Mouse (Mus musculus) spleen, adult 12 weeks (tissue): ENCODE data around the gene Ttll5.

Experiments used
- DNase-seq: peaks from one replicate; pipeline ENCODE4 v3.0.0; 2022; ENCODE audit warnings: low spot score

Ttll5 gene

DNA sequence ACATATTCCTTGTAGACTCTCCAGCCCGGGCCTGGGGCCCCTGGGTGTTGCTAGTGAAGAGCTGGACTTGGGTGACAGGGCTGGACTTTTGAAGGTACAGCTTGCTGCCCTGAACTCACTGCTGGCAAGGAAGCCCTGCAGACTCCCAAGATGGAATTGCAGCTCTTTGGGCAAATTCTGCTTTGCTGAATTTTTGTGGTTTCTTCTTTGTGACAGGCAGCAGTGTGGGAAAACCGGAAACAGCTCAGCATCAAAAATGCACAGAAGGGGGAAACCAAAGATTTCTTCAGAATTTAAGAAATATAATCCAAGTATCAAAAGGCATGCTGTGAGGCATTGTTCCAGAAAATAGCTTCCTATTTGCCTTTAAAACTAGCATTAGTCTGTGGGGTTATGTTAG, 189.7 kb downstream of the Ttll5 start:
- no peak for DNase-seq

DNA sequence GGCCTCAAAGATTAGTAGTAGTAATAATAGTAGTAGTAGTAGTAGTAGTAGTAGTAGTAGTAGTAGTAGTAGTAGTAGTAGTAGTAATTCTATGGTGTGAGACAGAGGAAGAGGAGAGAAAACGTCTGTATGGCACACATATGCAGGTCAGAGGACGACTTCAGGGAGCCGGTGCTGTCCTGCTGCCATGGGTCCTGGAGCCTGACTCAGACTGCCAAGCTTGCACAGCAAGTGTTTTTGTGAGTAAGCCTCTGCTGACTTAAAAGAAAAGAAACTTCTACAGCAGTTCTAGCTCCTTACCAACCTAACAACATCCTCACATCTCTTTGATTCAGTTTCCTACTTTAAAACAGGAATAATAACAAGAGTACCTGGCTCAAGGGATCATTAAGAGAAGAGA, 190.2 kb downstream of the Ttll5 start:
- DNase-seq, result no peak

DNA sequence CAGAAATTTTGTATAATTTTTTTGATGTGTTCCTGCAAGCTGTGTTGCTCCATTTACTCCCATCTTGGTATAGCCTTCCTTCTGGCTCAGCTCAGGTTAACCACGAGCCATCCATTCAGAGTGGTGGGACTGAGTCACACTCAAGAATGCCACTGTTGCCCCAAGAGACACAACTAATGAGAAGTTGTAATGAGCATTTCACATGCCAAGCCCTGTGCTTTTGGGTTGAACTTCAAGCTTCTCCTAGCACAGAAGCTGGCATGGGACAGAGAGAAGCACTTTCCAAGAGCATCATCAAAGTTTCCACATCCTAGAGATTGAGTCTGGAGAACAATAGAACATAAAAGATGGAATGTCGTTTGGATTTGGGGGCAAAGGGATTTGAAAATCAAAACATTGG, 190.7 kb downstream of the Ttll5 start:
- no peak for DNase-seq

DNA sequence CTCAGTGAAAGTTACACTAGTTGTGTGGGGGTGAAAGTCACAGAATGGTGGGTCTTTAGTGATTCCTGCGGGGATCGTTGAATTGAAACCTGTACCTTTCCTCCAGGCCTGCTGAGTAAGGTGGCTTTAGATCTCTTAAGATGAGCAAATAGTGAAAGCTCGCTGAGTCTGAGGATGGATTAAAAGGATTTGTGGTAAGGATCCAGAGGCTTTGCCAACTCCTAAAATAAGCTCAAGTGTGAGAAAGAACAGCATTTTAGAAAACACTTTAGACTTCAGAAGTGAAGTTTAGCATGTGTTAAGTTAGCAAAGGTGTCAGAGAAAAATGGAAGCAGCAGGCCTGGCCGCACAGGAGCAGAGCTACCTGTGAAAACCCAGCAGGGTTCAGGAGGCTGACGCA, 192.9 kb downstream of the Ttll5 start:
- no peak for DNase-seq

DNA sequence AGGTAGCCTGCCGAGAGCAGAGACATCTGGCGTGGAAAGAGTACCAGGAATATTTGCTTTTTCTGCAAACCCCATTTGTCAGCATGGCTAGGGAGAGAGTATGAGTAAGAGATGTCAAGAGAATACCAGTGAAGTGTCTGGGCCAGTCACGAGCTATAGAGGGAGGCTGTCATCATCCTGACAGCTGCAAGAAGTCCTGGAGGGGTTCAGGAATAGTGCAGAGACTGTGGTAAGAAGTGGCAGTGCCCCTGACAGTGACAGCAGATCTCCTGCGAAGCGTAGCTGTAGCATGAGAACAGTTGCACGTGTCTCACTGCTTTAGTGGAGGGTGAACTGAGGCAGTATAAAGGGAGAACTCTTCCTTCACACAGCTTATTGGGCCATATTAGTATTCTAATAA, 197.1 kb downstream of the Ttll5 start:
- DNase-seq, result no peak

DNA sequence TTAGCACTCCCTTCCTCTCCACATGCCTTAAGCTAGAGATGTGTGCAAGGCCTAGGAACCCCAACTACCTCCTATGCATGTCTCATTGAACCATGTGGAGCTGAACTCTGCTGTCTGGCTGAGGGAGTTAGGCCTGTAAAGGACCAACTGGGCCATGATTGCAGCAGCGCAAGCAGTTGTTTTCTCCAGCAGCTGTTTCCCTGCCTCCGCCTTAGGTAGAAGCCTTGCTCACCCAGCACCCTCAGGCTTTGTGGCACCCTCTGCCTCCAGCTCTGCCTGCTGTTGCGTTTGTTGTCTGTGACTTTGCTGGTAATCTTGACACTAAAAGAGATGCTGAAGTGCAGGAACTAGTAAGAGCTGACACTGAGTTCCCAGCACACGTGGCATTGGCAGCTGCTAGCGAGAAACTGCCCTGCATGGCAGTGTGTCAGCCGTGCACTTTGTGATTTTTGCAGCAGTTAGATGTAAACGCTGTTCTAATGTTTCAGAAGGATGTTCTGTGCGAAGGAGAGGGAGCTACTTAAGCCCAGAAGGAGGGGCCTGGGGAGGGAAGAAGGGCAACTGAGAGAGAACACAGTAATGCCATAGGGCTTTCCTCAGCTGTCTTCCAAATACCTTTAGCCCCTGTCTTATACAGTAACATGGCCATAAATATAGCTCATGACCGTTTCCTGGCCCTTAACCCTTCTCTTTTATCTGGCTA, 198.0 kb downstream of the Ttll5 start:
- DNase-seq, result no peak

DNA sequence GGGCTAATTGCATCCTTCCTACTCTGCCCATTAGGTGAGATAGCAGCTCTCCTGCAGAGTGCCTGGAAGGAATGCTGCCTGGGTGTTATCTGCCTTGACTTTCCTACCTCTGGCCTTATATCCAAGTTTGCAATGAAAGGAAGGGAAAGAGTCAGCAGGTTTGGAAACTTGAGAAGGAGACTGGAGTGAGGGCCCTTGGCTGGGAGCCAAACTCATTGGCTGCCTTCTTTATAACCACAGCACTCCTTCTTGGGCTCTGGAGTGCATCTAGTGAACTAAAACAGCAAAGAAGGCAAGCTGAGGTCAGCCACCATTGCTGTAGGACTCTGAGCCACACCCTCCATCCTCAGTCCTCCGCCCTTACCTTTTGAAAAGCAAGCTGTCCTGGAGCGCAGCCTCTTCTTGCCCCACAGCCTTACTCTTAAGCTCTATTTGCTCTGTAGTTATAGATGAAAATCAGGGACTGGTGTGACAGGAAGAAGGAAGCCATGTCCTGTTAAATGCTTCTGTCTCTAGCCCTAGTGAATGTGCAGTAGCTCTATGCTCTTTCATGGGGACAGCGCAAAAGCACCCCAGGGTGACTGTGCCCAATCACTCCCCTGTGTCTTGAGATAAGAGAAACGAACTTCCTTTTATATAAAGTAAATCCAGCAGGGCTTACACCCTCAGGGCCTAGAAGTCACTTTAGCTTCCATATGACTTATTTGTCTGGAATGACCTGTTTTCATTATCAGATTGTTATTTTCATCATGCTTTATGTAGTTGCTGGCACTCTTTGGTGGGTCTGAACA, 198.8 kb downstream of the Ttll5 start:
- DNase-seq, result no peak

DNA sequence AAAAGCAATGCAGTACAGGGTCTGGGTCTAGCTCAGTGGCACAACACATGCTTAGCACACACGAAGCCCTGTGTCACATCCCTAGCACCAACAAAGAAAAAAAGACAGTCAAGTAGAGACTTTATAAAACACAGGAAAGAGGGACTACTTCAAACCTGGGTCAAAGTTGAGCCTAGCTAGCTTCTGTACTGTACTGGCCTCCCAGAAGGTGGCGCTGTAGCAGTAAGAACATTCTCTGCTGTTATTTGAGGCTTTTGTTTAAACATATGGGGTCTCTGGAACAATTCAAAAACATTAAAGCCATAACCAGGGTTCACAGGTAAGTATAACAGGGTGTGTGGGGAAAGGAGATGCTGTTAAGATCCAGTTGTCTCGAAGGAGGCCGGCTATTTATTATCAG, 200.0 kb downstream of the Ttll5 start:
- DNase-seq, result no peak

DNA sequence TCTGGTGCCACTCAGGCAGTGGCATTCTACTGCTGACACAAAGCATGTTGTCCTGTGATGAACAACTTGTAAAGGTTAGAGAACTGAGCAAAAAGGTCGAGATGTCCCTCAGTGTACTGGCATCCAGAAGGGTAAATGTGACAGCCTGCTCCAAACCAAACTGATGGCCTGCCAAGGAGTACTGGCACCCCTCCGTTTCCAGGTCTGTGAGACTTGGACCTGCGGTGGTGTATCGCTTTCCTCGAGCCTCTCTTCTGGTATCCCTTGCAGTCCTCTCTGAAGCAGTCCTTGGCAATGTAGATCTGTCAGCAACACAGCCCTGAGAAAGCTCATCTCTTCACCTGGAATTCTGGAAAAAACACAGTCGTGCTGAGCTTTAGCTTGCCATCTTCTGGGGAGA, 201.0 kb downstream of the Ttll5 start:
- DNase-seq, result no peak

DNA sequence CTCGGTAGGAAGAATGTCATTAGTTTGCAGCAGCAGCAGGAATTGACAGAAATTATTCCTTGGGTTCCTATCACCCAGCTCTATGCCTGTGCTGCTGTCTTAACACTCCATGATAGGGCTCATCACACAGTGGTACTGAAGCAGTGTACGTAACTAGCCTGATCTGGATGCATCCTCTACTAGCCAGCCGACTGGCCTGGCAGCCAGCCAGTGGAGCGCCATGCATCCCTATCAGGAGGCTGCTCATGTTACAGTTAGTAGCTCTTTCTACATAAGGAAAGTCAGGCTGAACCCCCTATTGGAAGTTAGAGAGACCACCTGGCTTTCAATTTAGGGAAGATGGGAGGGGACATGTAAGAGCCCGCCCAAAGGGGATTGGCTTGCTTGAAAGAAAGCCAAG, 202.5 kb downstream of the Ttll5 start:
- no peak for DNase-seq

DNA sequence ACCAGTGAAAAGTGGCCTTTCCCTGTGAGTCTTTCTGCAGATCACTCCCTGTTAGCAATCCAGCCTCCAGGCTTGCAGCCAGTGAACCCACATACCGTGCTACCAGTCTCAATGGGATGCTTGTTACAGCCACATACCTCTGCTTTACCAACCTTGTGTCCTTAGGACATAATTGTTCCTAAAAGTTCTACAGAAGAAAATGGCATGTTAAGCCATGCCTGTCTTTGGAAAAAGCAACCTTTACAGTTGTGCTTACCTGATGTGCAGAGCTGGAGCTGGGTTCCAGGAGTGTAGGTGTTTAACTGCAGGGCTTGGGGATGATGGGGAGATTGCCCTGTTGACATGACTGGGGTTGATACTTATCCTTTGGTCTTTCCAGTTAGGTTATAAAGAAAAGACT, 203.3 kb downstream of the Ttll5 start:
- DNase-seq, result no peak

DNA sequence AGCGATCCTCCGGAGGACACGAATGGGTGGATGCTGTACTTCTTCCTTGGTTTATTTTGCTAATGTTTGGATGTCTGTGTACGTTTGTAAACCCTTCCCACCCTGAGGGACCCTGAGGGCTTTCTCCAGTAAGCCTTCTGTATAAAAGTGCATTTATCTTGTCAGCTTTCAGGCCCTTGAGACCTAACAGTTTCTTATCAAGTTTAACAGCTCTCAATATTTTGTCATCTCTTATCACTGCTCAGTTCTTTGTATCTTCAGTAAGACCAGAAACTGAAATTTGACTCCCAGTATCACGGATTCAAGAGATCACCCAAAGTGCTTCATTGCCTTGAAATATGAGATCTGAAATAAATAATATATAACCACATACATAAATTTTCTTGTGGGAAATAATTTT, 206.5 kb downstream of the Ttll5 start:
- DNase-seq, result no peak

DNA sequence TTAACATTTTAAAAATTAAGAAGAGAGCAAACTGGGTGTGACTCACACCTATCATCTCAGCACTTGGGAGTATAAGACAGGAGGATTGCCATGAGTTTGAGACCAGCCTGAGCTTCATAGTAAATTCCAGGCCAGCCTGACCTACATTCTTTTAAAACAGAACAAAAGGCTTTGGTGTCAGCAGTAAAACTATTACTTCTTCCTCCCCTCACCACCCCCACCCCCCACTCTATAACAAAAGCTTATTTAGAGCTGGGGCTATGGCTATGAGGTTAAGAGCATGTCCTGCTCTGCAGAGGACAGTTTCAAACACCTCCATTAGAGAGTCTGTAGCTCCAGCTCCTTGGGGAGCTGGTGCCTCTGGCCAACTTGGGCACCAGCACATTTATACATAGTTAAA, 211.1 kb downstream of the Ttll5 start:
- no peak for DNase-seq

DNA sequence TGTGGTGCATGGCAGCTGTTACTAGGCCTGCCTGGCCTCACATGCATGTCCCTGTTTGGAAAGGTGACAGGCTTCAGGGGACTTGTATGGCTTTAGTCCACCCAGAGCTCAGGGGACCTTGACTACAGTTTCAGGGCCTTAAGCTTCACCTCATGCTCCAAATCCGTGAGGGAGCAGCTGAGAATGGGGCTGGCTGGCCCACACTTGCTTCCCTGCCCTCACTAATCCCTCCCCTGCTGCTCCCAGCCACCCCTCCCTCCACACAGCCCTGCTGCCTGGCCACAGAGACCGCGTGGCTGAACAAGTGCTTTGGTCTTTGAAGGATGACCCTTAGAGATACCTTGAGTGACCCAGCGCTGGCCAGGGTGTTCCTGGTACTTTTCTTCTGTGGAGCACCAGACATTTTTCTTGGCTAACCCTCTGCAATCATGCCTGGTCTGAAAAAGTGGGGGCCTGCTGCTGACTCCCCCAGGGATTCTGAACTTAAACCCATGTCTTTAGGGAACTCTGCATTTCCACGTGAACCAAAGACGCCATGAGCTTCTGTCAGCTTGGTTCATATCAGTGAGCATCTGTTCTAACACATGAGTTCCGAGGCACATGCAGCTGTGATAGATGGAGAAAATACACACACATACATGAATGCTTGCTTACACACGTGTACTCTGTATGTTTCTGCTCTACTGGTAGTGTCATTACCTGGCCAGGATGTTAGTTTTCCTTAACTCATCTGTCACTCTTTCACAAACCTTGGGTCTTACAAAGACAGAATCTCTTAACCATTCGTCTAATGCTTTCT, 212.1 kb downstream of the Ttll5 start:
- DNase-seq, result no peak

DNA sequence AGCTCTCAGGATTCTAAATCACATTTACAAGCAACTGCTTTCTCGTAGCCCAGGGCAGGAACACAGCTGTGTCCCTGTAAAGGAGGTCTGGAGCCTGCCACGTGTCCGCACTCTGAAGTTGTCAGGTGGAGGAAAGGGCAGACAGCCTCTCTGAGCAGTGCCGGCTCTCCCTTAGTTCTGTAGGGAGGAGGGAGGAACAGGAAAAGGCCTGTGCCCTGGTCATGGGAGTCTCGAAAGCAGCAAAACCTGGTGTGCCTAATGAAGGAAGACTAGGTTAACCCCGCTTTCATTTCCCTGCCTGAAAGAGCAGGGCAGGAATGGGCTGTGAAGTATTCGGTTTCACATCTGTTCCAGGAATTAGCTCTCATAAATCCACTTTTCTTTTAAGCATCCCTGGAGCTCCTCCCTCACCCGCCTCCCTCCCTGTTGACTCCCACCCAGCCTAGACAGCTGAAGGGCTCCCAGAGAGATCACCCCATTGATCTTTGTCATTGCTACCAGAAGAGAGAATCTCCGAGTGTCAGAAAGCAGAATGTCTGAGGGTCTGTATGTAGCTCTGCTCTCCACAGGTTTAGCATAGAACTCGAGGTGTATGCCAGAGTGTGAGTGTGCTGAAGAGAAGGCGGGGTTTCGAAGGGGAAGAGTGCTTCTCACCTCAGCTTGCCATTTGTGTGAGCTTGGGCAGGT, 212.9 kb downstream of the Ttll5 start:
- no peak for DNase-seq

DNA sequence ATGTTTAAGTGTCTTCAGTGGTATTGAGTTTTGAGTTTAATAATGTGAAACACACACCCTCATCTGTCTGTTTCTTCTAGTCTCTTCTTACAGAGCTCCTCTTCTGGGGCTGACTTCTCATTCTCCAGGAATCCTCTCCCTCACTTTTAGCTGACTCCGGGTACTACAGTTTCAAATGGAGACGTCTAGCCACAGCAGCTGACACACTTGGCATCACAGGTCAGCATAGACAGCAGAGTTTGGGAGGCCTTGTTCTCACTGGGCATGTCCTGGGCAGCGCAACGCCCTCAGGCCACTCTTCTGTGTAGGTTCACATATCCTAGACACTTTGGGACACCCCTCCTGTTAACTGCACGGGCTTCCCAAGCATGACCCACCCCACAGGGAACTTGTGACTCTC, 214.6 kb downstream of the Ttll5 start:
- no peak for DNase-seq

DNA sequence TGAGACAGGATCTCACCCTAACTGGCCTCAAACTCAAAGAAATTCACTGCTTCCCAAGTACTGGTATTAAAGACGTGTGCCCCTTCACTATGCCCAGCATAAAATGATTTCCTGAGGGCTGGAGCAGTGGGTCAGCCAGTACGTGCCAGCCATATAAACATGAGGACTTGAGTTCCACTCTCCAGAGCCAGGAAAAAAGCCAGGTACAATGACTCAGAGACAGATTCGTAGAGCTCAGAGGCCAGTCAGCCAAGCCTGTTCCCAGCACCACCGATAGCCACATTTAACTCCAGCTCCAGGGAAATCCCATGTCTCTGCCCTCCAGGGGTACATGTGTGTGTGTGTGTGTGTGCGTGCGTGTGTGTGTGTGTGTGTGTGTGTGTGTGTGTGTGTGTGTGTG, 215.3 kb downstream of the Ttll5 start:
- DNase-seq, result no peak

DNA sequence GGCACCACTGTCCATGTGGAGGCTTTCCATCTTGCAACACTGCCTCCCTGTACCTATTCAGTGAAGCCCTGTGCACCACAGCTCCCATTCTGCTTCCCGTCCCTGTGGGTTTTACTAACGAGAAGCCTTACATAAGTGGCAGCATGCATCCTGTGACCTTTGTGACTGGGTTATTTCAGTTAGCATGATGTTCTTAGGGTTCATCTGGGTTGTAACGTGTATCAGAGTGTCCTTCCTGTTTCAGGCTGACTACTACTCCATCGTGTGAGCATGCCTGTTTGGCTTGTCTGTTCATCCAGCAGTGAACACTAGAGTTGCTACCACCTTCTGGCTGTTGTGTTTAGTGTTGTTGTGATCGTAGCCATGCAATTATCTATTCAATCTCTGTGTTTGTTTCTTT, 221.7 kb downstream of the Ttll5 start:
- DNase-seq, result no peak

DNA sequence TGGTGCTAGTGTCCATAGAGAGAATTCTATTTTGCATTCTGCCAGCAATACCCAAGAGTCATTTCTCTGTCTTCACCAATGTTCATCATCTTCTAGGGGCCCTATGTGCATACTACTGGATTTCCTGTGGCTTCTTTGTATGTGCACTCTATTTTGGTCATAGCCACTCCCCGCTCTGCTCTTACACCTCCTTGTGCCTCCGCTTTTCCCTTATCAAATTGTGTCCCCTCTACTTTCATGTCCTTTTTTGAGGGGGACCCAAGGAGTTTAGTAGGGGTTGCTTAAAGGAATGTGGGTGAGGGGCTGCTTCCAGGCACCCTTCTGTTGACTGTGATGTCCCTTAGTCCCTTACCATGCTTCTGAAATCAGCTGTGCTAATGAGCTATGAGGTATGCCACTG, 222.3 kb downstream of the Ttll5 start:
- DNase-seq, result no peak

DNA sequence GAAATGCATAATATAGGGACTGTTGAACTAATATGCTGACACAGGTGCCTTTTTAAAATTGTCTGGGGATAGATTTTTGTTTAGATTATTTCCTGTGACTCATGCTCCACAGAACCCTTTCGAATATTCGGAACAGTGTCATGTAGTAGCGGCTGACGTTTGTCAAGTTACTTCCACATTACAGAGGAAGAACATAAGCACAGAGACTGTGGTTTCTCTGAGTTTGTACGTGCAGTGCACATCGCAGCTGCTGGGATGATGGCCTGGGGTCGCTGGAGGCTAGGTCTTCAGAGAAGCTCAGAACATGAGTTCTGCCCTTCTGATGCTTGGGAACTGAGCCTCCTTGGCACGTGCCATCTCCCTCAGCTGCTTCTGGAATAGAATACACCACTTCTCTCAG, 222.9 kb downstream of the Ttll5 start:
- DNase-seq, result no peak

DNA sequence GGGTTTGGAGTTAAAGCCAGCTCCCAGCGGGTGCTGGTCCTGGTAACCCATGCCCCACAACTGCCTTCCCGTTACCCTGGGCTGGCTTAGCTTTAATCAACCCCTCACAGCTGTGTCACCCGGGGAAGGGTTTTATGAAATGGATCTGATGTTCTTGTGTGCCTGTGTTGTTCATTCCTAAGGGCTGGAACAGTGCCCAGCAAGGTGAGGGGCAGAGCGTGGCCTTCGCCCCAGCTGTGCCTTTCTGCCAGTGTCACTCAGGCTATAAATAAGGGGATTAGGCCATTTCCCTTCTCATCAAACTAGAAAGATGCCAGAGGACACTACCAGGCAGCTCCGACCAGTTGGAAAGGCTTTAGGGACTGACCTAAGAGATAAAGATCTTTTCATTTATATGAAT, 225.4 kb downstream of the Ttll5 start:
- no peak for DNase-seq

DNA sequence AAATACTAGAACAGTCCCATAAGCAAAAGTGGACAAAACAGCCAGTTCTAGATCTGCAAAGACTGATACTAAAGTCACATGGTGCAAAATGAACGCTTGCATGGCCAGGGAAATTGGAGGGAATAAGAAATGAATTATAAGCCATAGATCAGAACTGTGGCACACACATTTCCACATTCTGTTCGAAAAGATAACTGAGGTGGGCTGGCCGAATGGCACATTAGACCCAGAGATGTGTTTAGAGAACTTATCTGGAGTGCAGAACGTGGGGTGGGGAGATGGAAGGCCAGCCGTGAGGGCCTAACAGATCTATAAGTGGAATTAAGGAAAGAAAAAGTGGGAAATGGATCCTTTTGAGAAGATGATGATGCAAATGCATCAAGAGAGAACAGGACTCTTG, 227.0 kb downstream of the Ttll5 start:
- no peak for DNase-seq

DNA sequence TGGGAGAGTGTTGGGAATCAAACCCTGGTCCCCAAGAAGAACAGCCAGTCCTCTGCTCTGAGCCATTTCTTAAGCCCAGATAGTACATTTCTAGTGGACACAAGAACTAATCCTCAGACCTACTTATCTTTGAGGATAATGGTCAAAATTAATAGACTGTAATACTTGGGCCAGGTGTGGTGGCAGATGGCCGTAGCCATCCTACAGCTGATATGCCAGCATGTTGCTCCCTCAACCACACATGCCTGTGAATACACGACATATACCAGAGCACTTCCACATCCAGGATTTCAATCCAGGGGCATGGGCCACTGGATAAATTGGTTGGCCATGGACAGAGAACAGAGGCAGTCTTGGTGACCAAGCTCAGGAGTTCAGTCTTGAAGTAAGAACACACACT, 230.8 kb downstream of the Ttll5 start:
- no peak for DNase-seq
